Mouse (Mus musculus): ENCODE results near the gene Nhej1.

DNA sequence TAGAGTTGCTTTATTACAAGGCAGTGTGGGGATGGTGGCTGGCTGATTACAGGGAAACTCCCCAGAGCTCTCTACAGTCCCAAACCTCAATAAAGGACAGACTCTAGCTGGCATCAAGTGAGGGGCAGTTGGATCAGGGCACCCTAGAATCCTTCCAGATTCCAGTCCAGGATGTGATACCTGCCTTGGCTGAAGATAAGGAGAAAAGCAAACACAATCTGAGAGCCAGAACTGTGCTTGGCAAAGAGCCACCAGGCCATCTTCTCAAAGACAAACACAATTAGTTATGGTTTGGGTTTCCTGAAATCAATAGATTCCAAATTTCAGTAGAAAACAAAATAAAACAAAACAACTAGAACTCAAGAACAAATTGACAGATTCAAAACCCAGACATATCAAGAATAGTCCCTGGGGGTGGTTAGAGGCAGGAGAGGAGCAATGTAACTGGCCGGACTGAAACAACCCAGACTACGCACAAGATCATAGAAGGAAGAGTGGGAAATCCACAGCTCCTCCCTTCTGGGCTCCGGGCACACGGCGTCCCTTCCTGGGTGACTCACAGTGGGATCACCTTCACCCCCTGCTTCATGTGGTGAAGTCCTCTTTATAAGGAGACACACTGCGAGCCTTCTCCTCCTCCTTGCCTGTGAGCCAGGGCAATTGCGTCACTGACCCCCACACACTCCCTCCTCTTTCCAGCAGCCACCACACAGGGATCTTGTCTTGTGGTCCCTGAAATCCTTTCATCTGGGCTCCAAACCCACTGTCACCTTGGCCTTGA lies 100.4 kb downstream of the Nhej1 start:
- TF ChIP-seq CTCF (IDR thresholded peaks at IDR 0.05; ENCODE audit: borderline replicate concordance, insufficient read depth, low read length), result no peak
- no peak for TF ChIP-seq POLR2A (IDR thresholded peaks at IDR 0.05; ENCODE audit: low read depth, low read length)
